Mouse (Mus musculus) neural tube, embryonic 14.5 days (tissue): ENCODE results near the gene Selplg. TPM values are rescaled to one million over a fixed set of nuclear protein-coding genes. Genes with fewer than 3 reads are reported as not detected.

Experiments used
- ATAC-seq: fragments of 200-750 bp; cut with Nextera tagmentation; 2 replicates; pipeline ENCODE4 v1.8.0; 2017; ENCODE audit warnings: low read depth, mild to moderate bottlenecking, moderate TSS enrichment, moderate library complexity
- H3K27ac ChIP-seq: fragments of 300-500 bp; sonication (generic); 2 replicates; pipeline ENCODE4 v1.5.1; 2014; ENCODE audit warnings: low read depth, mild to moderate bottlenecking, control low read depth, low read length, moderate library complexity, mixed read lengths
- H3K27me3 ChIP-seq: fragments of 300-500 bp; sonication (generic); 2 replicates; pipeline ENCODE4 v1.6.1; 2014; ENCODE audit warnings: low read length; ENCODE audit not compliant: control insufficient read depth, insufficient read depth
- H3K36me3 ChIP-seq: fragments of 300-500 bp; sonication (generic); 2 replicates; pipeline ENCODE4 v1.6.1; 2014; ENCODE audit warnings: low read length, mixed read lengths; ENCODE audit not compliant: control insufficient read depth, insufficient read depth
- H3K4me1 ChIP-seq: fragments of 300-500 bp; sonication (generic); 2 replicates; pipeline ENCODE4 v1.6.1; 2014; ENCODE audit warnings: low read length; ENCODE audit not compliant: control insufficient read depth, insufficient read depth
- H3K4me2 ChIP-seq: fragments of 300-500 bp; sonication (generic); 2 replicates; pipeline ENCODE4 v1.6.1; 2014; ENCODE audit warnings: mild to moderate bottlenecking, low read depth, low read length, control low read depth
- H3K4me3 ChIP-seq: fragments of 300-500 bp; sonication (generic); 2 replicates; pipeline ENCODE4 v1.5.1; 2014; ENCODE audit warnings: low read depth, low read length, control low read depth, mixed read lengths
- H3K9ac ChIP-seq: fragments of 300-500 bp; sonication (generic); replicated peaks from 2 replicates; pipeline ENCODE4 v1.6.1; 2014; ENCODE audit warnings: low read depth, mild to moderate bottlenecking, control low read depth, low read length, mixed read lengths
- H3K9me3 ChIP-seq: fragments of 300-500 bp; sonication (generic); 2 replicates; pipeline ENCODE4 v1.6.1; 2016; ENCODE audit warnings: low read length; ENCODE audit not compliant: control insufficient read depth
- WGBS: fragments of 180-500 bp; shearing (Covaris S2); extraction: QIAGEN DNeasy Blood & Tissue Kit; methylation state at CpG from one replicate; pipeline ENCODE4 v1.1.7; 2014; 5-methylcytosine and 5-hydroxymethylcytosine counted together
- polyA plus RNA-seq: library from polyadenylated mRNA; unstranded; fragments of >200 nt; fragmentation: Nextera tagmentation; extraction: Ambion mirVana; gene quantifications from 2 replicates; pipeline ENCODE4 v1.2.1, GENCODE M21; 2014

Gene Selplg
- polyA plus RNA-seq, 1 experiment from 2014 or later = 1.8 TPM

DNA sequence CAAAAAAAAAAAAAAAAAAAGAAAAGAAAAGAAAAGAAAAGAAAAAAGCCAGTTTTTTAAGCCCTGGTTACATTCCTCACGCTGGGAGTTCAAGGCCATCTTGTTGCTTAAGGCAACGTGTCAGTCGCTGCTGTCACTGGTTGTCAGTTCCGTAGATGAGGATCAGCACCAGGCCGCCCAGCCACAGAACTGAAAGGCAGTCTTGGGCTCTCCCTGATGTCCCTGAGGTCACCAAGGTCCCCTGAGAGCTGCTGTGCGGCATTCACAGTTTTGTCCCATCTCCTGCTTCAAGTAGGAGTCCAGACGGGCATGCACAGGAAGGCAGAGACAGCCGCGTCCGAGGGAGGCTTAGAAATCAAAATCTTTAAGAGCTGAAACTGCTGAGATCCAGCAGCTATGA, 56.9 kb downstream of the Selplg start:
- no peak overlapping the region for H3K4me3 ChIP-seq
- H3K9ac ChIP-seq = no peak overlapping the region
- H3K9me3 ChIP-seq = no peaks in the 10 kb centered on the region
- no peak overlapping the region for H3K4me2 ChIP-seq
- H3K36me3 ChIP-seq = peaks cover 19% of the 10 kb centered on the region
- no peaks in the 10 kb centered on the region for H3K27me3 ChIP-seq
- WGBS = 93% methylated on average over 10 of the region's 10 CpGs
- no peak for ATAC-seq
- no peak overlapping the region for H3K27ac ChIP-seq
- H3K4me1 ChIP-seq = peaks cover 11% of the 10 kb centered on the region; the same call in 1 of the 2 replicates

DNA sequence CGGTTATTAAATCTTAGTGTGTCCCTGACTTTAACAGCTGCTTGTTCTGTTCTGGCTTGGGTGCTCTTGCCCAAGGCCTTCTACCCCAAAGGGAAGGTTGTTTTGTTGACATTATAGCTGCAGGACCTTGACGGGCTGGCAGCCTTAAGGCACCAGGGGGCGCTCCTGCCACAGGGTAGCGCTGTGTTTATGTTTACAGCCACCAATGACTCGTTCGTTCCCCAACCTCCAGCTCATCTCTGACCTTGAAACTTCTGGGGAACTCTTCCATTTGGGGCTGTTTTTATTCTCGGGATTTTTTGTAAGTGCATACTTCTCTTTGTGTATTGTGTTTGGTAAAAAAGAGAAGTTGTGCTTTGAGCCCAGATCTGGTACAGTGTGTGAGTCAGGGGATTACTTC, 58.8 kb downstream of the Selplg start:
- Histone ChIP-seq H3K27ac (no peak overlapping the region), H3K4me2 (peak overlapping the region; percentile 85), H3K9me3 (no peaks in the 10 kb centered on the region), H3K4me3 (peak overlapping the region; percentile 98), H3K4me1 (peaks cover 22% of the 10 kb centered on the region; the same call in 1 of the 2 replicates), H3K9ac (no peak overlapping the region), H3K36me3 (peaks cover 19% of the 10 kb centered on the region), H3K27me3 (no peaks in the 10 kb centered on the region)
- no peak for ATAC-seq
- 2% methylated on average over 7 of the region's 7 CpGs for WGBS

DNA sequence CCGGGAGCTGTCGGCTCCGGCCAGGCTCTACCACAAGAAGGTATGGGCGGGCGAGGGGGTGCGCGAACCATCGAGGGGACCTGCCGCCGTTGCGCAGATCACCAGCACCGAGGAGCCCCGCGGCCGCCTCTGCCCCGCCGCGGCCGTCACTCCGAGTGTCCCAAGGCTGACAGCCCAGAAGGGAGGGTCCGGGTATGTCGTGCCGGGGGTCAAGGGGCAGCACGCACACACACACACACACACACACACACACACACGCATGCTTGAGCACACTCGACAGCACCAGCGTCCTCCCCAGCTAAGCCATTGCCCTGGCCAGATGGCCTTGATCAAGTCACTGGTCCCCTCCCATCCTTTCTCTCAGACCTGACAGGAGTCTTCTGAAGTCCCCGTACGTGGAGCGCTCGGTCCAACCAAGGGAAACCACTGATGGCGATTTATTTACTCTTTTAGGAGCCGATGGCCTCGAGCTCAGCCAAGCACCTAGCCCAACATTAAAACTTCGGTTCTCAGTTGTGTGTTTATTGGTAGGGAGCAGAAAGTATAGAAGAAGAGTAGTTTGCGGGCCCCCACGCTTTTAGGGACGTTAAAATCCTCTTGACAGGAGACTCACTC, 59.4 kb downstream of the Selplg start:
- Histone ChIP-seq H3K27ac (peak overlapping the region; percentile 99), H3K9ac (peak overlapping the region; percentile 93), H3K36me3 (peaks cover 19% of the 10 kb centered on the region), H3K4me1 (peaks cover 22% of the 10 kb centered on the region; the same call in 1 of the 2 replicates), H3K9me3 (no peaks in the 10 kb centered on the region), H3K27me3 (no peaks in the 10 kb centered on the region), H3K4me3 (peak overlapping the region; percentile 98), H3K4me2 (peak overlapping the region; percentile 85)
- ATAC-seq = peak; percentile 16
- 3% methylated on average over 28 of the region's 38 CpGs for WGBS

DNA sequence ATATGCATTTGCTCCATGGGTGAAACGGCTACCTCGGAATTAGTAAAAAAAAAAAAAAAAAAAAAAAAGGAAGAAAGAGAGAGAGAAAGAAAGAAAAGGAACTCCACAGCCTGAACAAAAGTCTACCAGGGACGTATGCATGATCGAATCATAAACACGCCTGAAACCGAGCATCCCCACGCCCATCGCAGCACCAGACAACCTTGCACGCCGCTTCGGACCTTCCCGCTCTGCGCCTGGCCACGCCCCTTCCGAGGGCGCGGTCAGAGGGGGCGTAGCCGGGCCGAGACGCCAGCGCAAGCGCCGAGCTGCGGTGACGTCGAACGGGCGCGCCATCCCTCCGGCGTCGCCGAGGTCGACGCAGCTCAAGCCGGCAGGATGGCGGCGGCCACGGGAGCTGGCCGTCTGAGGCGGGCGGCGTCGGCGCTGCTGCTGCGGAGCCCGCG, 60.0 kb downstream of the Selplg start, which contains the start of the genes Sart3 and Iscu:
TSS of gene Sart3 (minus strand) at position 61 of the 446 bp plus-strand sequence.
TSS of gene Iscu (plus strand) at position 299 of the 446 bp plus-strand sequence.
- Histone ChIP-seq H3K27ac (peak within 1 kb of the TSS; percentile 99), H3K36me3 (peaks cover 21% of the 10 kb centered on the region), H3K9me3 (no peaks in the 10 kb centered on the region), H3K4me1 (peaks cover 22% of the 10 kb centered on the region; the same call in 1 of the 2 replicates), H3K4me2 (peak within 1 kb of the TSS; percentile 85), H3K9ac (peak within 1 kb of the TSS; percentile 93), H3K4me3 (peak within 1 kb of the TSS; percentile 98), H3K27me3 (no peaks in the 10 kb centered on the region)
- WGBS = under 1% methylated on average over 48 of the region's 49 CpGs
- ATAC-seq = peak; percentile 82

GRCm38 (mm10) chr5:113771213-113772162, 61.0 kb downstream of the Selplg start:
- peak overlapping the region; percentile 98 for H3K4me3 ChIP-seq
- WGBS = under 1% methylated on average over 88 of the region's 97 CpGs

GRCm38 (mm10) chr5:113768806-113769205, 63.6 kb downstream of the Selplg start:
- Histone ChIP-seq H3K9ac (no peak overlapping the region), H3K4me1 (peaks cover 20% of the 10 kb centered on the region; the same call in 1 of the 2 replicates), H3K4me3 (no peak overlapping the region), H3K36me3 (0 out of 2 replicates have a peak, but pooled peaks cover 3% of the 10 kb centered on the region), H3K9me3 (no peaks in the 10 kb centered on the region), H3K27ac (no peak overlapping the region), H3K27me3 (no peaks in the 10 kb centered on the region), H3K4me2 (no peak overlapping the region)
- WGBS = 91% methylated on average over 8 of the region's 8 CpGs
- no peak for ATAC-seq

More at GRCm38 (mm10) chr5:113771213-113772162, 61.0 kb downstream of the Selplg start:
- Histone ChIP-seq H3K9me3 (no peaks in the 10 kb centered on the region), H3K27me3 (no peaks in the 10 kb centered on the region), H3K9ac (peak overlapping the region; percentile 93), H3K27ac (peak overlapping the region; percentile 99), H3K4me2 (peak overlapping the region; percentile 85), H3K36me3 (peaks cover 15% of the 10 kb centered on the region), H3K4me1 (peaks cover 22% of the 10 kb centered on the region; the same call in 1 of the 2 replicates)
- peak; percentile 84 for ATAC-seq

Other genes starting within 250 kb of the Selplg start
- gene Cmklr1, start 182.2 kb downstream of the Selplg start, polyA plus RNA-seq = 0.80 and 2.2 TPM in 2 replicates
- gene 1700069L16Rik, start 107.9 kb downstream of the Selplg start, polyA plus RNA-seq = not detected in 2 replicates
- gene Ficd, start 96.8 kb downstream of the Selplg start, polyA plus RNA-seq = 6.3 and 7.3 TPM in 2 replicates
- 33.7 and 37.1 TPM in 2 replicates for gene Sart3, start 60.1 kb downstream of the Selplg start, polyA plus RNA-seq
- 79.5 and 91.3 TPM in 2 replicates for gene Iscu, start 59.9 kb downstream of the Selplg start, polyA plus RNA-seq
- 0.99 and 5.2 TPM in 2 replicates for gene Tmem119, start 32.1 kb downstream of the Selplg start, polyA plus RNA-seq
- 148 and 188 TPM in 2 replicates for gene Coro1c, start 76.1 kb upstream of the Selplg start, polyA plus RNA-seq
- gene Ssh1, start 161.2 kb upstream of the Selplg start, polyA plus RNA-seq = 19.2 and 20.9 TPM in 2 replicates
- gene Dao, start 171.1 kb upstream of the Selplg start, polyA plus RNA-seq = not detected in 2 replicates
- 16.9 and 17.6 TPM in 2 replicates for gene Usp30, start 232.8 kb upstream of the Selplg start, polyA plus RNA-seq